Mouse (Mus musculus) layer of hippocampus, postnatal 10 days (tissue): ENCODE measurements around the gene Adad2. TPM values are rescaled to one million over a fixed set of nuclear protein-coding genes. Genes with fewer than 3 reads are reported as not detected.

Experiments used
- DNase-seq, 2 experiments: peaks; one replicate each; pipeline ENCODE4 v3.0.0; 2021; ENCODE audit warnings: low spot score in 2 of 2
- total RNA-seq, 2 experiments: library from RNA; stranded (reverse); gene quantifications; 2 replicates each; pipeline ENCODE4 v1.2.3; 2021

The Adad2 gene
- total RNA-seq, 2 experiments from 2014 or later: 0.25 TPM; not detected in 1

- no peak for DNase-seq
Observed at GRCm38 (mm10) chr8:119639798-119640197, 27.3 kb downstream of the Adad2 start.

- DNase-seq: no peak
Observed at GRCm38 (mm10) chr8:119641058-119641457, 28.5 kb downstream of the Adad2 start.

GRCm38 (mm10) chr8:119642960-119643359 lies 30.4 kb downstream of the Adad2 start:
- no peak for DNase-seq

GRCm38 (mm10) chr8:119644429-119644960 lies 31.9 kb downstream of the Adad2 start:
- DNase-seq: no peak

GRCm38 (mm10) chr8:119644981-119645597 lies 32.5 kb downstream of the Adad2 start:
- peak in 1 of 2 experiments; percentile 27 for DNase-seq

- no peak for DNase-seq
Observed at GRCm38 (mm10) chr8:119646197-119646596, 33.6 kb downstream of the Adad2 start.

- no peak for DNase-seq
Observed at GRCm38 (mm10) chr8:119646846-119647245, 34.3 kb downstream of the Adad2 start.

- no peak for DNase-seq
Observed at GRCm38 (mm10) chr8:119651324-119651723, 38.8 kb downstream of the Adad2 start.

- DNase-seq: peak; percentile 45 to 48
Observed at GRCm38 (mm10) chr8:119656709-119657464, 44.3 kb downstream of the Adad2 start.

GRCm38 (mm10) chr8:119661081-119661480 lies 48.5 kb downstream of the Adad2 start:
- DNase-seq: peak; percentile 36 to 53

GRCm38 (mm10) chr8:119661892-119662291 lies 49.3 kb downstream of the Adad2 start:
- no peak for DNase-seq

GRCm38 (mm10) chr8:119663440-119663839 lies 50.9 kb downstream of the Adad2 start:
- no peak for DNase-seq

- DNase-seq: no peak
Observed at GRCm38 (mm10) chr8:119665270-119665669, 52.7 kb downstream of the Adad2 start.

Other genes starting within 250 kb of the Adad2 start
- 10 to 100 TPM; 20.3 to 22.3 TPM for gene Mlycd, start 217.9 kb upstream of the Adad2 start, total RNA-seq
- gene Osgin1, start 178.6 kb upstream of the Adad2 start, total RNA-seq: under 1 TPM; 0.25 to 0.33 TPM
- gene Necab2, start 166.0 kb upstream of the Adad2 start, total RNA-seq: 100 to 1,000 TPM; 112 to 114 TPM
- under 1 TPM; 0.21 to 0.22 TPM for gene Slc38a8, start 111.0 kb upstream of the Adad2 start, total RNA-seq
- gene Mbtps1, start 54.0 kb upstream of the Adad2 start, total RNA-seq: 10 to 100 TPM; 62.7 to 67.9 TPM
- 10 to 100 TPM; 52.3 to 53.2 TPM for gene Hsdl1, start 37.6 kb upstream of the Adad2 start, total RNA-seq
- under 1 TPM; 0.45 to 0.57 TPM for gene Dnaaf1, start 37.5 kb upstream of the Adad2 start, total RNA-seq
- gene Taf1c, start 7.5 kb upstream of the Adad2 start, total RNA-seq: 10 to 100 TPM; 12.5 to 13.0 TPM
- 1 to 10 TPM in 1 of 2 experiments, under 1 TPM in 1; 0.91 to 1.1 TPM for gene Kcng4, start 22.9 kb downstream of the Adad2 start, total RNA-seq
- gene Wfdc1, start 53.6 kb downstream of the Adad2 start, total RNA-seq: 1 to 10 TPM; 5.1 to 5.2 TPM
- gene Atp2c2, start 87.3 kb downstream of the Adad2 start, total RNA-seq: 1 to 10 TPM; 1.8 to 2.0 TPM
- gene Tldc1, start 165.7 kb downstream of the Adad2 start, total RNA-seq: 10 to 100 TPM; 16.3 to 18.3 TPM
- gene Cotl1, start 227.8 kb downstream of the Adad2 start, total RNA-seq: 100 to 1,000 TPM; 129 to 134 TPM
- gene Klhl36, start 249.5 kb downstream of the Adad2 start, total RNA-seq: 1 to 10 TPM; 7.4 to 9.3 TPM